Mouse (Mus musculus) ZHBTc4 (cell line): ENCODE results near the gene Frem2.
A peak's percentile ranks its signal among the peaks of the same experiment; 100 is the strongest.

Experiments used
- DNase-seq: peaks from one replicate; pipeline ENCODE4 v3.0.0-alpha.2; 2011; ENCODE audit warnings: low read depth, low spot score

The Frem2 gene

DNA sequence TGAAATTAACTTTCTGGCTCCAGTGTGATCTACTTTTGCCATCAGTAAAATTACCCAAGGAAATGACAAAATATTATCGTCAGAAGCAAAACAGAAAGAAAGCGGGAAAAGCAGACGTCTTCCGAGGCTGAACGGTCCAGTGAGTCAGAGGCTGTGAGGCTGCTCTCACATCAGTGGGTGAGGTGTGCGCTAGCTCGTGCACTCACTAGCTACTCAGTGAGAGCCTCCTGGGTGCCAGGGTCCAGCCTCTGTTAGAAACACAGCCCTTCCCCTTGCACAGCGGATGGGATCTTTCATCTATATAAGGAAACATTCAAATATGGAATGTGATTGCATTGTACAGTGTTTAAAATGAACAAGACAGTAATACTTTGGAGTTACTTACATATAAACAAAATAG lies 36.8 kb downstream of the Frem2 start:
- DNase-seq = no peak

DNA sequence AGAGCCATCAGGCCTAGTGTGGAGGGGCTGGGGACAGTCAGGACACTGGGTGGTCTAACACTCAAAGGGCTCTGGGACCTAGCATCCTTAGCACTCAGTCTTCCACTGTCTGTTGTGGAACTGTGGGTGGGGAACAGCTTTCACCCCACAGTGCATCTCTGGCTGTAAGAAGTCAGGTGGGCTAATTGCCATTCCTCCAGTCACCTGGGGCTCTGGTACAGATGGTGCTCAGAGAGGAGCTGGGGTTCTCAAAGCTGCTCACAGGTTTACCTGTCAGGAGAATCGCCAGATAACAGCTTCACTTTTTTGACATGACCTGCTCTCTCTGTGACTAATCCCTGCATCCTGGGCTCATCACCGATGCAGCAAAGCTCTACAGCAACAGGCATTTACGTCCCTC lies 46.0 kb downstream of the Frem2 start:
- DNase-seq = no peak

GRCm38 (mm10) chr3:53609851-53610250 lies 47.3 kb downstream of the Frem2 start:
- no peak for DNase-seq

DNA sequence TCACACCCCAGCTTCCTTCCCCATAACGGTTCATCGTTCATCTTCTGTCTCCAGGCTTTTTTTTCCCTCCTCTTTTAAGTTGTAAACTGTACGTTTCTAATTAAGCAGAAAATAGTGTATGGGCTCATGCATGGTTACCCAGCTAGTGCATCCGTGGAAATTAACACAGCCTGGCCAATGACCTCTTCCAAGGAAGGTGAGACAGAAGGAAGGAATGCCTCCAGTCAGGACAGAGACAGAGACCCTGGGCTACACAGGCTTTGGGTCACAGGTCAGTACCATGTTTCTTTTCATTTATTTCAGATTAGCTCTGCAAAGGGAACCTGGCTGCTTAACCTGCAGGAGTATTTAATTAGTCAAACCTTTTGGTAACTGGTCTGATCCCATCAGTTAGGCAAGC lies 57.0 kb downstream of the Frem2 start:
- no peak for DNase-seq

DNA sequence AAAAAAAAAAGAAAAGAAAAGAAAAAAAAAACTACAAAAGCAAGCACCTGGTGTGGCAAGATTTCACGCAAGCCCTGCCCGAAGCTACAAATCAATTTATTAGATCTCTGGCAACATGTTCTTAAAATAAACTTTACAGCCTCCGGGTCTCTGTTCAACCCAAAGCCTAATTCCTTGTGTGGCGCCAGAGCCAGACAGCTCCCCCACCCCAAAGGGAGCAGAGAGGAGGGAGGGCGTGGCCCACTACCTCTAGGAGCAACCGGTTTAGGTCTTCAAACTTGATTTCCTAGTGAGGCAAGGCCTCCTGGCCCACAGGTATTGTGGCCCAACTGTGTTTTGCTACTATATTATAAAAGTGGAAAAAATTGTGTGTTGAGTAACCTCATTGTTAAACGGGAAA lies 57.8 kb downstream of the Frem2 start:
- peak; percentile 38 for DNase-seq

DNA sequence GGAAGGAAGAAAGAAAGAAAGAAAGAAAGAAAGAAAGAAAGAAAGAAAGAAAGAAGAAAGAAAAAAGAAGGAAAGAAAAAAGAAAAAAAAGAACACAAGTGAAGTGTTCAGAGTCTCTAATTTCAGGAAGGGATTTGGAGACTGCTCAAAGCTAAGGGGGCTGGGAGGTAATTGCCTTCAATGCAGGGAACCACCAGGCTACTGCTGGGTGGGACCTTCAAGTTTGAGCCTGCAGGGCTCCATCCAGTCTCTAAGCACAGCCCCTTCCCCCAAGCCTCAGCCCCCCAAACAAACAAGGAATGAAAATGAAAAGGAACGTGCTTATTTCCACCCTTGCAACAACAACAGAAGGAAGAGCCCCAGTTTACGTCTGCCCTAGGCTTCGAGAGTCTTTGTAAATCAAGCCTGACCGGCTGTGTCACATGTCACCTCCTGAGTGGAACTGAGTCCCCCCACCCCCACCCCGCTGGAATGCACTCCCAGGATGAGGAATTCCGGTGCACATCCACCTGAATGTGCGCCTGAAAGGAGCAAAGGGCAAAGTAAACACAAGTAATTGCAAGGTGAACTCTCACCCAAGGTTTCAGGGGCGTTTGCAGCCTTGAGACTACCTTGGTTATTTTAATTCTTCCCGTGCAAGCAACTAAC lies 58.9 kb downstream of the Frem2 start:
- DNase-seq = peak; percentile 90

DNA sequence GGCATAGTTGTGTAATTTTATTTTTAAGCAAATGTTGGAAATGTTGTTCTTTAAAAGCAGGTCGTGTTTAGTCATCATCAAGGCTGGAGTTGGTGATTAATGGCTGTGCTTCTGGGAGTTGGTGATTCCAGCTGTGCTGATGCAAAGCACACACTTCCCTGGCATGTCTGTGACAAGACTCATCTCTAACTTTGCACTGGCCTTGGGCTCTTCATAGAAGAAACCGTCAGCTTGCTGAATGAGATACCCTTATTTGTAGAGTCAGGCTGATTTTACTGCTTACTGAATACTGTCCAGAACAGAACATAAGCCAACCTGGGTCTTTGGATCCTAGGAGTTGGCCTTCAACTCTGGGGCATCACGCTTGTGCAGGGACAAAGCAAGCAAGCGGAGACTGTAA lies 62.7 kb downstream of the Frem2 start:
- DNase-seq = no peak

DNA sequence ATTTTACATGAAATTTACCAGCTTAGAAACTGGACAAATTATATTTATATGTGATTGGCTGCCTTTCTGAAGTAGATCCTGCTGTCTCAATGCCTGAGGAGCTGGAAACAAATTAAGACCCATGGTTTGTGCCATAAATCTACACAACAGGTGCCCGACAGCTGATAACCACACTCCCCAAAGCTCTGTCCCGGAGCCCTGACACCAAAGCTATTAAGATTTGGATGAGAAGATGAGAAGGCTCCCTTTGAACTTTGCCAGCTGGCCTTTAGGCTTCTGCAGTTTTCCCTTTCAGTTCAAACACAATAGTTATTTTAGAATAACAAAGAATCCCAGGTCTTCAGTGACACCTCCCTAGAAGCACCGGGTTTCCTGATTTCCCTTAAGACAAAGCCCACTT lies 63.4 kb downstream of the Frem2 start:
- DNase-seq = peak; percentile 51

GRCm38 (mm10) chr3:53592036-53592435 lies 65.1 kb downstream of the Frem2 start:
- no peak for DNase-seq

GRCm38 (mm10) chr3:53590139-53590621 lies 67.0 kb downstream of the Frem2 start:
- peak; percentile 43 for DNase-seq

GRCm38 (mm10) chr3:53583248-53583647 lies 73.9 kb downstream of the Frem2 start:
- DNase-seq = no peak

- no peak for DNase-seq
Measured at GRCm38 (mm10) chr3:53580596-53581254, 76.4 kb downstream of the Frem2 start.

DNA sequence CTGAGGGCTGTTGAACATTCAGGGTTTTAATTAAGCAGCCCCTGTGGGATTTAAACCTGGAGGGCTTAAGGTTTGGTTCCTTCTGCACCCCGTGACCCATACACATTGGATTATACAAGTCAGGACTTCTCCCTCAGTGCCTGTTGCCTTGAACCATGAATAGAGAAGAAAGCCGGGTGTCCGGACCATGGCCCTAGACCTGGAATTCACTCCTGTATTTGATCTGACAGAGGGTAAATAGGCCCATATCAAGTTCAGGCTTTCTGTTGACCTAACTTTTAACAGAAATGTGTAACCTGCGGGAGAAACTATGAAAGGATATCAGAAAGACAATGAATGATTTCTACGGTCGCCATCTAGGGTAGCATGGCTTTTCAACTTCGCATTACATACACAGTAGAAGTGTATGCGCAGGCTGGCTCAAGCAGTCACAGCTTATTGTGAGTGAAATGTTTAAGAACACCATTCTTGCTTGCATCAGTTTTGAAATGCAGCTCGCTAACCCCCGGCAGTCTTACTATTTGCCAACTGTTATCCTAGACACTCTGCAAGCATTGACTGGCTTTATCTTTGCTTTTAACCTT lies 77.9 kb downstream of the Frem2 start:
- DNase-seq = no peak

DNA sequence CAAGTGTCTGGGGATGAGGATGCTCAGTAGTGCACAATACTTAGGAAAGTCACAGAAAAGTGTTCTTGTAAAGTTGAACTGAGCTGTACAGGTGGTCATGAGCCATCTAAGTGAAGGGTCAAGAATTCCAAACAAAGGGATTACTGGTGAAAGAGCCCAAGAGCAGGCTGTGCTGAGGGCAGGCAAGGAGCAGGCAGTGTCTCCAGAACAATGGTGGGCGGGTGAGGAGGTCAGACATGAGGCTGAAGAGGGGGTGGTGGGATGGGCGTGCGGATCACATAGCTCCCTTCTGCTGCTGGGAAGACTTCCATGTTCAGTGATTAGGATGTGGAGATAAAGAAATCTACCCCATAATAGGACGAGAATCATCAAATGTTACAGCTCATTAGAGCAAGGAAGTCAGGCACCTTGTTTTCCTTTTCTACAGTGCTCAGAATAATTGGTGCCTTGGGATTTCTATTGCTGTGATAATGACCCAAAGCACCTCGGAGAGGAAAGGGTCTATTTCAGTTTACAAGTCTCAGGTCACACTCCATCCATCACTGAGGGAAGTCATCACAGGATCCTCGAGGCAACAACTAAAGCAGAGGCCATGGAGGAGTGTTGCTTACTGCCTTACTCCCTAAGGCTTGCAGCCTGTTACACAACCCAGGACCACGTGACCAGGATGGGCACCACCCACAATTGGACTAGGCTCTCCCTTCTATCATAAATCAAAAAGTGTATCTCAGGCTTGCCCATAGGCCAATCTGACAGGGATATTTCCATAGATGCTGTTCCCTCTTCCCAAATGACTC lies 80.6 kb downstream of the Frem2 start:
- DNase-seq = peak; percentile 33

DNA sequence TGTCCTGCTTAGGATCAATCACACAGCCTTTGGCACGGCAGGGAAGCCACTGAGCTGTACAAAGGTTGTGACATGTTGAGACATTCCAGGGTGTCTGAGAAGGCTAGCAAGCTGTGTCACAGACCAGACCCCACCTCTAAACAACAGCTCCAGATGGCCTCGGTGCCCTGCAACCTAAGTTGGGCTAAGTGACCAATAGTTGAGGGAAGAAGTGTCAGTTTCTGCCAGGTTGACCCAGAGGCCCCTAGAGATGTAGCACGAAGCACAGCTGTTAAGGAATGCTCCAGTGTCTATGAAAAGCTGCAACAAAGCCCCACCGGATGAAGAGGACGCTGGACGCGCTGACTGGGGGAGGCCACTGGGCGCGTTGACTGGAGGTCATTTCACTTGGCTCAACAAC lies 83.0 kb downstream of the Frem2 start:
- no peak for DNase-seq

- no peak for DNase-seq
Measured at GRCm38 (mm10) chr3:53571663-53572062, 85.5 kb downstream of the Frem2 start.

DNA sequence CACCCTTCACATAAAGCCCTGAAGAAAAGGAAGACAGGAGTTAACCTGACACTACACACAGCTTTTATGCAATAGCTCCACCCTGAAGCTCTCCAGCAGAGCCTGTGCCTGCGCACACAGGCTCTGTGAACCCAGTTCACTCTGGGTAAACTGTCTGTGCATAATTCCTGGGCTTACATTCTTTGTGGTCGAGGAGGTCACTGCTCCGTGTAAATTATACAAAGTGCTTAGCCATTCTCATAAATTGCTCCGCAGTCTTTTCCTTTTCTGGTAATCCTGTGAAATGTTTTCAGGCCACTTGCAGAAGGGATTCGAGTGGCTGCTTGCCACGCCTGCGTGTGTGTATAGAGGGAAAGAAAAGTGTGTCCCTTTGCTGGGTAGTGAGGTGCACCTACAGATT lies 92.6 kb downstream of the Frem2 start:
- peak; percentile 23 for DNase-seq

GRCm38 (mm10) chr3:53563746-53564145 lies 93.4 kb downstream of the Frem2 start:
- no peak for DNase-seq

DNA sequence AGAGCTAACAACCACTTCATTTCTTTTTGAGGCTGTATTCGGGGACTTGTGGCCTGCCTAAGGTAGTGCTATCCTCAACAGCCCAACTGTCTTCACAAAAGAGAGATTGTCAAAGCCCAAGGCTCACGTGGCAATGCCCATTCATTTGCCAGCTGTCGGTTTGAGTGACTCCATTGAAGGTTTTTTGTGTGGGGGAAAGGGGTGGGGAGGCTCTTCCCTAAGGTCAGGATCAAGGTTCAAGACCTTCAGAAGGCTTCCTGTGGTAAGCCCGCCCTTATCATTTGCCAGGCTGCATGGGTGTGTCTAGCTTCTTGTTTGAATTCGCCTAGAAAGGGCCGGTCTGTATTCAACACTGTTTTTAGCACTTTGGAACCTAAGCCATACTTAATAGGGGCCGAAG lies 95.3 kb downstream of the Frem2 start:
- peak; percentile 76 for DNase-seq

- no peak for DNase-seq
Measured at GRCm38 (mm10) chr3:53559056-53559455, 98.1 kb downstream of the Frem2 start.

GRCm38 (mm10) chr3:53558230-53558629 lies 98.9 kb downstream of the Frem2 start:
- no peak for DNase-seq
